Mouse (Mus musculus) CH12.LX (cell line): Measurements from ENCODE around the gene Timp3. TPM values are rescaled to one million over a fixed set of nuclear protein-coding genes. Genes with fewer than 3 reads are reported as not detected.

Experiments
- DNase-seq: peaks from one replicate; pipeline ENCODE4 v3.0.0-alpha.2; 2013; ENCODE audit errors: extremely low read depth
- H3K27ac ChIP-seq: 2 replicates; pipeline ENCODE4 v1.5.1; 2012; ENCODE audit warnings: low read depth, mild to moderate bottlenecking, control low read depth, moderate library complexity; ENCODE audit not compliant: insufficient read depth
- H3K27me3 ChIP-seq: replicated peaks from 2 replicates; pipeline ENCODE3; 2012; ENCODE audit warnings: inconsistent platforms
- H3K36me3 ChIP-seq, 2 experiments: replicated peaks in 1 of 2; 2 replicates each; pipeline versions ENCODE3 to v1.6.1; 2012; ENCODE audit warnings: inconsistent platforms in 1 of 2, low read length in 1 of 2, mild to moderate bottlenecking in 1 of 2, mixed read lengths in 1 of 2, moderate library complexity in 1 of 2; ENCODE audit not compliant: control insufficient read depth in 1 of 2, insufficient read depth in 1 of 2
- H3K4me1 ChIP-seq, 2 experiments: 2 replicates each; pipeline ENCODE4 v1.6.1; 2012; ENCODE audit warnings: inconsistent platforms in 1 of 2, moderate library complexity in 1 of 2; ENCODE audit not compliant: insufficient read depth in 2 of 2, control insufficient read depth in 1 of 2
- H3K4me2 ChIP-seq: 2 replicates; pipeline ENCODE4 v1.6.1; 2012; ENCODE audit warnings: low read depth, mild to moderate bottlenecking, control low read depth; ENCODE audit not compliant: poor library complexity, insufficient read depth, severe bottlenecking
- H3K4me3 ChIP-seq, 3 experiments: fragments of 150-350 bp in 1 of 3; sonication (generic) in 1 of 3; replicated peaks in 1 of 3; 2 replicates each; pipeline versions ENCODE3 to v1.5.1; 2011 to 2012; ENCODE audit warnings: low read depth in 2 of 3, low read length in 2 of 3, mild to moderate bottlenecking in 2 of 3, moderate library complexity in 2 of 3, control low read depth in 1 of 3, improper control_type of control experiment in 1 of 3, inconsistent platforms in 1 of 3, mixed read lengths in 1 of 3; ENCODE audit not compliant: poor library complexity in 1 of 3
- H3K79me2 ChIP-seq: replicated peaks from 2 replicates; pipeline ENCODE4 v1.6.1; 2012; ENCODE audit warnings: mild to moderate bottlenecking, moderate library complexity; ENCODE audit not compliant: control insufficient read depth, poor library complexity, insufficient read depth, severe bottlenecking; ENCODE audit errors: extremely low read depth
- H3K9ac ChIP-seq: 2 replicates; pipeline ENCODE4 v1.6.1; 2012; ENCODE audit warnings: low read depth, mild to moderate bottlenecking, control low read depth, moderate library complexity; ENCODE audit not compliant: insufficient read depth
- H3K9me3 ChIP-seq: replicated peaks from 2 replicates; pipeline ENCODE3; 2012; ENCODE audit warnings: low read length, inconsistent platforms, mixed read lengths
- BHLHE40 ChIP-seq: IDR thresholded peaks from 2 replicates; pipeline ENCODE4 v1.6.1; 2011; ENCODE audit warnings: mild to moderate bottlenecking, low read depth, low read length, improper control_type of control experiment
- CHD1 ChIP-seq: IDR thresholded peaks from 2 replicates; pipeline ENCODE4 v1.6.1; 2012; ENCODE audit warnings: low read depth, low read length, improper control_type of control experiment, inconsistent platforms
- CHD2 ChIP-seq: IDR thresholded peaks from 2 replicates; pipeline ENCODE4 v1.6.1; 2011; ENCODE audit warnings: low read length, improper control_type of control experiment
- E2F4 ChIP-seq: IDR thresholded peaks from 2 replicates; pipeline ENCODE4 v1.6.1; 2011; ENCODE audit warnings: low read depth, low read length, improper control_type of control experiment; ENCODE audit not compliant: insufficient replicate concordance
- ETS1 ChIP-seq: conservative IDR thresholded peaks from 2 replicates; pipeline ENCODE4 v1.6.1; 2012; ENCODE audit warnings: low read depth, mild to moderate bottlenecking, inconsistent platforms, low read length, improper control_type of control experiment, moderate library complexity
- GABPA ChIP-seq: IDR thresholded peaks from 2 replicates; pipeline ENCODE4 v1.6.1; 2012; ENCODE audit warnings: low read depth, low read length, improper control_type of control experiment, inconsistent platforms; ENCODE audit not compliant: insufficient replicate concordance
- HCFC1 ChIP-seq: IDR thresholded peaks from 2 replicates; pipeline ENCODE4 v1.6.1; 2012; ENCODE audit warnings: low read depth, mild to moderate bottlenecking, inconsistent platforms, low read length, improper control_type of control experiment
- IRF4 ChIP-seq: IDR thresholded peaks from 2 replicates; pipeline ENCODE4 v1.6.1; 2014; ENCODE audit warnings: low read depth, mild to moderate bottlenecking, inconsistent platforms, low read length, improper control_type of control experiment
- JUN ChIP-seq: IDR thresholded peaks from 2 replicates; pipeline ENCODE4 v1.6.1; 2011; ENCODE audit warnings: low read depth, mild to moderate bottlenecking, low read length, improper control_type of control experiment, moderate library complexity; ENCODE audit not compliant: insufficient read depth
- KAT2A ChIP-seq: IDR thresholded peaks from 2 replicates; pipeline ENCODE4 v1.6.1; 2012; ENCODE audit warnings: low read length, improper control_type of control experiment, inconsistent platforms; ENCODE audit not compliant: insufficient replicate concordance
- MAFK ChIP-seq: IDR thresholded peaks from 2 replicates; pipeline ENCODE4 v1.6.1; 2011; ENCODE audit warnings: low read length, improper control_type of control experiment; ENCODE audit not compliant: insufficient replicate concordance
- MAZ ChIP-seq: IDR thresholded peaks from 2 replicates; pipeline ENCODE4 v1.6.1; 2012; ENCODE audit warnings: low read depth, mild to moderate bottlenecking, inconsistent platforms, low read length, improper control_type of control experiment, moderate library complexity
- MEF2A ChIP-seq: IDR thresholded peaks from 2 replicates; pipeline ENCODE4 v1.6.1; 2014; ENCODE audit warnings: low read depth, mild to moderate bottlenecking, inconsistent platforms, low read length, improper control_type of control experiment, borderline replicate concordance
- MXI1 ChIP-seq: IDR thresholded peaks from 2 replicates; pipeline ENCODE4 v1.6.1; 2011; ENCODE audit warnings: mild to moderate bottlenecking, low read depth, low read length, improper control_type of control experiment
- MYC ChIP-seq: IDR thresholded peaks from 2 replicates; pipeline ENCODE4 v1.6.1; 2011; ENCODE audit warnings: low read depth, mild to moderate bottlenecking, improper control_type of control experiment, low read length
- NELFE ChIP-seq: IDR thresholded peaks from 2 replicates; pipeline ENCODE4 v1.6.1; 2011; ENCODE audit warnings: low read depth, low read length, improper control_type of control experiment
- NRF1 ChIP-seq: IDR thresholded peaks from 2 replicates; pipeline ENCODE4 v1.6.1; 2014; ENCODE audit warnings: low read depth, mild to moderate bottlenecking, inconsistent platforms, low read length, improper control_type of control experiment, moderate library complexity
- POLR2A ChIP-seq: IDR thresholded peaks from 2 replicates; pipeline ENCODE4 v1.6.1; 2011; ENCODE audit warnings: low read depth, mild to moderate bottlenecking, improper control_type of control experiment, low read length
- POLR2AphosphoS2 ChIP-seq: IDR thresholded peaks from 2 replicates; pipeline ENCODE4 v1.6.1; 2011; ENCODE audit warnings: low read depth, low read length, improper control_type of control experiment
- RAD21 ChIP-seq: IDR thresholded peaks from 2 replicates; pipeline ENCODE4 v1.6.1; 2011; ENCODE audit warnings: low read depth, mild to moderate bottlenecking, low read length, improper control_type of control experiment, moderate library complexity
- RCOR1 ChIP-seq: conservative IDR thresholded peaks from 2 replicates; pipeline ENCODE4 v1.6.1; 2012; ENCODE audit warnings: low read depth, mild to moderate bottlenecking, inconsistent platforms, low read length, improper control_type of control experiment
- SIN3A ChIP-seq: IDR thresholded peaks from 2 replicates; pipeline ENCODE4 v1.6.1; 2012; ENCODE audit warnings: low read length, improper control_type of control experiment, inconsistent platforms
- SMC3 ChIP-seq: IDR thresholded peaks from 2 replicates; pipeline ENCODE4 v1.6.1; 2011; ENCODE audit warnings: low read depth, low read length, improper control_type of control experiment
- TBP ChIP-seq: conservative IDR thresholded peaks from 2 replicates; pipeline ENCODE4 v1.6.1; 2011; ENCODE audit warnings: low read depth, low read length, improper control_type of control experiment
- UBTF ChIP-seq: IDR thresholded peaks from 2 replicates; pipeline ENCODE4 v1.6.1; 2012; ENCODE audit warnings: low read depth, mild to moderate bottlenecking, inconsistent platforms, low read length, improper control_type of control experiment, moderate library complexity
- USF1 ChIP-seq: IDR thresholded peaks from 2 replicates; pipeline ENCODE4 v1.6.1; 2014; ENCODE audit warnings: low read depth, mild to moderate bottlenecking, inconsistent platforms, low read length, improper control_type of control experiment
- ZMIZ1 ChIP-seq: IDR thresholded peaks from 2 replicates; pipeline ENCODE4 v1.6.1; 2012; ENCODE audit warnings: low read depth, mild to moderate bottlenecking, inconsistent platforms, low read length, improper control_type of control experiment
- ZNF384 ChIP-seq: IDR thresholded peaks from 2 replicates; pipeline ENCODE4 v1.6.1; 2012; ENCODE audit warnings: low read depth, low read length, improper control_type of control experiment, inconsistent platforms
- dilution Hi-C: fragments of 300-500 bp; cut with MboI; formaldehyde crosslinking; loops from 2 replicates; pipeline ENCODE4 v1.14.3; 2020; ENCODE audit warnings: low sequenced_read_pairs; ENCODE audit not compliant: extremely low pct_unique_long_range_greater_than_20kb, extremely low pct_ligation_motif_present
- in situ Hi-C: fragments of 300-500 bp; cut with MboI; formaldehyde crosslinking; loops from 3 replicates; pipeline ENCODE4 v1.14.3; 2019; ENCODE audit warnings: low sequenced_read_pairs, low pct_ligation_motif_present, low pct_unique_long_range_greater_than_20kb, mixed read lengths
- polyA plus RNA-seq: library from polyadenylated mRNA; unstranded; fragments of >175 nt; gene quantifications from 2 replicates; pipeline ENCODE4 v1.2.1, GENCODE M21; 2012; ENCODE audit warnings: low read depth; ENCODE audit not compliant: insufficient read length
- total RNA-seq, 2 experiments: library from RNA; depleted of rRNA; stranded (reverse); fragments of 300-350 nt in 1 of 2; fragments of >200 nt in 1 of 2; gene quantifications; 2 replicates each; pipeline ENCODE4 v1.2.3; 2012 to 2014

Gene Timp3
- total and polyA plus RNA-seq, 3 experiments, result 0.09 to 0.17 TPM; not detected in 1

DNA sequence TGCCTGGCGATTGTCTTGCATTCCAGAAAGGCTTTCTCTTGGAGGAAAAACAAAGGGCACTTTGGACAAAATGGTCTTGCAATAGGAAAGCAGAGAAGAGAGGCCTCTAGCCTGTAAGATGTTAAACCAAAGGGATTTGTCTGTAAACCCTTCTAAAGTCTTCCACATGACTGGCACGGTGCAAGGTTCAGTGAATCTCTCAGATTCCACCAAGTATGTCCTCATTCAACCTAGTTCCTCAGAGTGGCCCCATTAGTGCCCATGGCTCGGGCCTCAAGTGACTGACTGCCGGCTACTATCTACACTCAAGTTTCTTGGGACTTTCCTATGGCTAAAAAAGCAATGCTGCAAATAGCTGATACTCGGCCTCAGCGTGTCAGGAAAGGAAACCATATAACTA lies 1.8 kb upstream of the Timp3 start:
- peaks cover 0 to 10% of the 10 kb centered on the region in 2 experiments for H3K36me3 ChIP-seq
- no peak overlapping the region for H3K27ac ChIP-seq
- H3K79me2 ChIP-seq, result no peaks in the 10 kb centered on the region
- H3K4me2 ChIP-seq, result no peak overlapping the region
- in situ Hi-C loops (loop anchor here (5.0 to 10.0 kb wide), 2 partner anchors 244 to 326 kb away; no protein-coding TSS in a partner anchor), dilution Hi-C loops (no loop called here)
- H3K4me3 ChIP-seq, result no peak overlapping the region
- no peaks in the 10 kb centered on the region for H3K9me3 ChIP-seq
- peaks cover 0 to 7% of the 10 kb centered on the region in 2 experiments; a peak in 2 of 4 replicates for H3K4me1 ChIP-seq
- H3K27me3 ChIP-seq, result no peaks in the 10 kb centered on the region
- no peak overlapping the region for H3K9ac ChIP-seq
- DNase-seq, result no peak
- TF ChIP-seq MAFK, result no peak
- no peak for TF ChIP-seq ETS1
- TF ChIP-seq NRF1, result no peak
- no peak for TF ChIP-seq MEF2A
- no peak for TF ChIP-seq HCFC1
- no peak for TF ChIP-seq ZMIZ1
- no peak for TF ChIP-seq RCOR1
- no peak for TF ChIP-seq UBTF
- TF ChIP-seq GABPA, result no peak
- TF ChIP-seq CHD1, result no peak
- TF ChIP-seq E2F4, result no peak
- no peak for TF ChIP-seq BHLHE40
- no peak for TF ChIP-seq RAD21
- TF ChIP-seq SMC3, result no peak
- TF ChIP-seq IRF4, result no peak
- no peak for TF ChIP-seq MAZ
- no peak for TF ChIP-seq USF1
- TF ChIP-seq KAT2A, result no peak

- H3K36me3 ChIP-seq, result peaks cover 0 to 9% of the 10 kb centered on the region in 2 experiments
- H3K79me2 ChIP-seq, result no peaks in the 10 kb centered on the region
- H3K4me2 ChIP-seq, result no peak overlapping the region
- no peaks in the 10 kb centered on the region for H3K9me3 ChIP-seq
- in situ Hi-C loops (loop anchor here (5.0 to 10.0 kb wide), 2 partner anchors 245 to 327 kb away; no protein-coding TSS in a partner anchor), dilution Hi-C loops (no loop called here)
- TF ChIP-seq BHLHE40 (no peak), MAZ (no peak), ZMIZ1 (no peak), POLR2A (no peak), SIN3A (no peak), MXI1 (no peak), CHD2 (no peak), JUN (no peak), GABPA (no peak), TBP (no peak), NELFE (no peak), USF1 (no peak), POLR2AphosphoS2 (no peak), ZNF384 (no peak), MYC (no peak)
- DNase-seq, result no peak
- H3K4me1 ChIP-seq, result peaks cover 0 to 7% of the 10 kb centered on the region in 2 experiments; a peak in 2 of 4 replicates
- H3K27me3 ChIP-seq, result no peaks in the 10 kb centered on the region
- no peak overlapping the region for H3K4me3 ChIP-seq
- H3K27ac ChIP-seq, result no peak overlapping the region
- H3K9ac ChIP-seq, result no peak overlapping the region
These were observed 377 bp upstream of the Timp3 start for GRCm38 (mm10) chr10:86299795-86300194.
